Mouse (Mus musculus) left cerebral cortex, postnatal 4 days (tissue): ENCODE results near the gene Klrb1a. TPM values are rescaled to one million over a fixed set of nuclear protein-coding genes. Genes with fewer than 3 reads are reported as not detected.
"Not testable (repeated sequence)": the region's sequence is repeated elsewhere in the genome, so short reads cannot be mapped to it uniquely, and the experiment has no call there.

Source experiments
- DNase-seq: peaks from one replicate; pipeline ENCODE4 v3.0.0-alpha.2; 2022
- intact Hi-C: fragments of 180-260 bp; cut with DNase I; formaldehyde crosslinking; loops from one replicate; pipeline ENCODE4 v1.15.1; 2025
- total RNA-seq, 2 experiments: library from RNA; stranded (reverse); gene quantifications; 2 replicates each; pipeline ENCODE4 v1.2.3; 2021

Klrb1a gene
- total RNA-seq, result not detected

DNA sequence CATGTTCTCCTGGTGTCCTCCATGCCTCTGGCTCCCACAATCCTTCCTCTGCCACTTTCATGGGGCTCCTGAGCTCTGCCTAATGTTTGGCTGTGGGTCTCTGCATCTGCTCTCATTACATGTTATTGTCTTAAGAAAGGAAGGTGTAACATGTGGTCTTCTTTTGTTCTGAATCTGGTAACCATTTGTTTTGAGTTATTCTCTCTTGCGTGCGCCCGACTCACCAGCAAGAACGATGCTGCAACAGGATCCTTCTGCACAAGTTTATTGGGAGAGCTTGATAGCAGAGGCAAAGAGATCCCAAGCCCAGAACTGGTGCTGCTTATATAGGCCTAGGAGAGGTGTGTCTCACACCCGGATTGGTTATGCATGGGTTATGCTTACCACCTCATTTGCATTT lies at the start of gene Klrb1a:
Klrb1a (minus strand) TSS at position 101 of the 400 bp plus-strand sequence.
- intact Hi-C loops, DNase-seq: not testable (repeated sequence)

GRCm38 (mm10) chr6:128669936-128670335 lies 46.6 kb upstream of the Klrb1a start:
- intact Hi-C loops, result no loop called here
- DNase-seq, result no peak

- no peak for DNase-seq
- intact Hi-C loops, result no loop called here
Measured at GRCm38 (mm10) chr6:128662206-128662605, 38.9 kb upstream of the Klrb1a start, which contains the start of gene Clec2h. TSS of gene Clec2h (plus strand) at chr6:128662385.

DNA sequence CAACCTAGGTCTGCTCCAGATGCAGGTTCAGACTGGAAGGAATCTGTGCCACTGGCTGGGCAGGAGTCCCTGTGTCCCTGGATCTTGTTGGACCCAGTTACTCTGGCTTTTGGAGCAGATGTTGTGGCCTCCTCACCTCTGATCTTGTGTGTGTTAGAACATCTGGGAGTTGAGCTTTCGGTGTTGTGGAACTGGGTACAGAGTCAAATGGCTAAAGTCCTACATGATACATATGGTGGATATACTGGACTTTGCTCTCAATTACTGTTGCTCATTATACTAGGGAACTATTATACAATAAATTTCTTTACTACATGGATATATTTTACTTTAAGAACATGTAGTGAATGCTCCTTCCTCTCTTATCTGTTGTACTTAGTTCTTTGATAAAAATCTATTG lies 37.9 kb upstream of the Klrb1a start:
- DNase-seq, result no peak
- intact Hi-C loops, result no loop called here

GRCm38 (mm10) chr6:128652938-128653337 lies 29.6 kb upstream of the Klrb1a start:
- intact Hi-C loops, result no loop called here

DNA sequence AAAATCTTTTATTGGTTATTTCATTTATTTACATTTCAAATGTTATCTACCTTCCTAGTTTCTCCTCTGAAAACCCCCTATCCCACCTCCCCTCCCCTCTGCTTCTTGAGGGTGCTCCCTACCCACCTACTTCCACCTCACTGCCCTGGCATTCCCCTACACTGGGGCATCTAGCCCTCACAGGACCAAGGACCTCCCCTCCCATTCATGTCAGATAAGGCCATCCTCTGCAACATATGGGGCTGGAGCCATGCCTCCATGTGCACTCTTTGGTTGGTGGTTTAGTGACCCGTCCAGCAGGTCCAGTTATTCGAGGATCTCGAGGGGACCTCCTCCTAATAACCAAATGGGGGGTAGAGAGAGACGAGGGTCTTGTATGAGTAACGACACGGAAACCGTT lies 27.5 kb upstream of the Klrb1a start:
- DNase-seq, intact Hi-C loops: not testable (repeated sequence)

More at GRCm38 (mm10) chr6:128652938-128653337, 29.6 kb upstream of the Klrb1a start:
- no peak for DNase-seq

GRCm38 (mm10) chr6:128650187-128650586 lies 26.9 kb upstream of the Klrb1a start:
- intact Hi-C loops, result no loop called here
- no peak for DNase-seq

DNA sequence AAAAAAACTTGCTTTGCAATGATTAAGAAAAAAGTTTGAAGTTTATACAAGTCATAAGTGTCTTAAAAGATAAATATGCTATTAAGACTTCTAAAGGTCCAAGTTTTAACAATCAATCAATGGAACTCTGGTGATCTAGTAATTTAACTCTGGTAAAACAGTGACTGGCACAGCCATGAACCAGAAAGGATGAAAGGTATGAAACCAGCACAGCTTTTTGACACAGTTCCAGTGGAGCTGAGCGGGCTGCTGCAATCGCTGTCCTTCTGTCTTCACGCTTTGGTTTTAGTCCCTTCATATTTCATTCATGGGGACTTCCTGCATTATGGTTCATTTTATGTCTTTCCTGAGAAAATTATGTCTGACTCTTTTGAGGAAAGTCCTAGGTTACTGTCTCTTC lies 26.3 kb upstream of the Klrb1a start:
- intact Hi-C loops, result no loop called here

GRCm38 (mm10) chr6:128645708-128646107 lies 22.4 kb upstream of the Klrb1a start:
- DNase-seq, intact Hi-C loops: not testable (repeated sequence)

More for the DNA sequence above, 26.3 kb upstream of the Klrb1a start:
- no peak for DNase-seq

GRCm38 (mm10) chr6:128644694-128645093 lies 21.4 kb upstream of the Klrb1a start:
- DNase-seq, intact Hi-C loops: not testable (repeated sequence)

GRCm38 (mm10) chr6:128643999-128644398 lies 20.7 kb upstream of the Klrb1a start:
- DNase-seq, result no peak
- intact Hi-C loops, result no loop called here

GRCm38 (mm10) chr6:128641116-128641716 lies 17.9 kb upstream of the Klrb1a start:
- intact Hi-C loops, result no loop called here
- DNase-seq, result no peak

DNA sequence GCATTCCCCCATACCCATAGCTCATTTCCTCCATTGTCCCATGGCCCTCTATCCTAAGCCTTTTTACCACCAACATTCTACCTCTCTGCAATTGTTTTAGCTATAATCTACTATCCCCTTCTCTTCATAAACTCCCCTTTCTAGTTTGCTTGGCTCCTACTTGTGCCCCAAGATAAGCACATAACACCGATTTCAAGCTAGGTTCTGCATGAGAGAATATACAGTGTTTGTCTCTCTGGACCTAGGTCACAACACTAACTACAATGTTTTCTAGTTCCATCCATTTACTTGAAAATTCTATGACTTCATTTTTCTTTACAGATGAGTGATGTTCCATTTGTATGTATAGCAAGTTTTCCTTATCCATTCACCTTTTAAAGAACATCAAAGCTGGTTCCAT lies 17.3 kb upstream of the Klrb1a start:
- DNase-seq, result no peak
- intact Hi-C loops, result no loop called here

DNA sequence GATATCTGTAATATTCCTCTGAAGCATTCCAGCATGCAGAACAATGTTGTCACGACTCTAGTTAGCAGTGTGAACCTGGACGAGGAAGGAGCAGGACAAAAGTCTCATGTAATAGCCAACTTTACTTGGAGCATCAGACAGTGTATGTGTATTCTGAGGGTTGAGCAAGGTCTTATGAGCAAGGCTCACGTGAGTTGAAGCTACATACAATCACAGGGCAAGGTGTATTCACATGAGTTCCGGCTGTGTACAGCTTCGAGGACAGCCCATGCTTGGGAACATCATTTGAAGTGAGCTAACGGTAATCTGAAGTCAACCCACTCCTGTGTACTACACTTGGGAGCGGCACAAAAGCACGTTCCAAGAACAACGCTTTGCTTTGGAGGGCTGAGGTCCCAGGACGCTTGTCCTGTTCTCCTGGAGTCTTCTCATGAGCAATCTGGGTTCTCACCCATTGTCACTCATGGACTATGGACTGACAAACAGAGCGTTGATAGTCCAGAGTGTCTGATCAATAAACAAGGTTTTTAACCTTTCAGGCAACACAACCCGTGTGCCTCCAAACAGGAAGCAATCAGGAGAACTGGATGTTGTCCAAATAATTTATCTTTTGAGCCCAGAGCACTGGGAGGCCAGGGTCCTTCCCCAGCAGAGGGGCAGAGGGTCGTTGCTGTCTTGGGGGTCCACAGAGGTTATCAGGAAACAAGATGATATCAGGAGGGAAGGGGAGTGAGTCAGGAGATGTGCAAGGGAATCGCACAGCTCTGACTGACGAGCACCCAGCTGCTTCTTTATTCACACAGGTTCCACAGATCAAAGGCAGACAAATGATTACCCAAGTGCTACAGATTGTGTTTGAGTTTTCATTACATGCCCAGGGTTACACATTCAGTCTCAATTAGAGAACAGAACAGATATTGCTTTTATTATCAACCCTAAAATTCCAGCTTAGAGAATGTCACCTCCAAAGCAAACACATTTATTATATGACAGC lies 7.9 kb upstream of the Klrb1a start:
- DNase-seq, result not testable (repeated sequence)
- intact Hi-C loops, result loop anchor here (5.0 kb wide), 1 partner anchor 121 kb away; no protein-coding TSS in a partner anchor

DNA sequence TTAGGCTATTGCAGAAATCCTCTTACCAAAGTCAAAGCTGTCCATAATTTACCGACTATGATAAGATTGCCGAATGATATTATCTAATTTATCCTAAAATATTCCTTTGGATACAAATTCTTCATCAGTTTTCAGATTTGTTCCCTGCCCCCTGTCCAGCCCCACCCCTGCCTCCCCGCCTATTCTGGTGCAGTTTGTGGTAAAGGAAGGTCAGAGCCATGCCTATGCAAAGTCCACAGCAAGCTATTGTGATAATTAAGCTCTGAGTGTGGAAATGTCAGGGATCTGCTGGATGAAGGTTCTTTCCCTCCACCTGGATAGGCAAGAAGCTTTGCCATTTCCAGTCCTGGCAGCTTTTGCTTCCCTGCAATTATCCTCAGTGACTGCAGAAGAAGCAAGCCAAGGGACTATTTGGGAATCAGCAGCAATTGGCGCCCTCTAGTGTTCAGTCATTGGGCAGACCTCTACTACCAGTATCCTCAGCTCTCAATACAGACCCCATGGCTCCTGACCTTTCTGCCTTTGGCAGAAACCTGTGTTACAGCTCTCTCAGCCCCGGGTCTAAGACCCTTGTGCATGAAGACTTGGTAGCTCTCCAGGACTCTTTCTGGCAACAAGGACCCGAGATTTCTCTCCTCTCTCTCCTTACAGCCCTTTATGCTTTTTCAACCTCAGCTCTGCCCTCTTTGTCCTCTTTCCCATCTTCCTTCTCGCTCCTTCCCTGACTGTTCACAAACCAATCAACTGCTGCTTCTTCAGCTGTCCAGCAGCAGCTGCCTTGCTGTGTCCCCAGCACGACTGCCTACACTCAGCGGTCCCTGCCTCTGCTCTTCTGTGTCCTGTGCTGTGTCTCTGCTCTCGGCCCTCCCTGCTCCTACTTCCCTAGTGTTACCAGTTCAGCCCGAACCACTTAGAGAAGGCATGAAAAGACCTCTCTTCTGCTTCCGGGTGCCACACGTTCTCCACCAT lies 6.7 kb upstream of the Klrb1a start:
- intact Hi-C loops, result loop anchor here (5.0 kb wide), 1 partner anchor 122 kb away; no protein-coding TSS in a partner anchor
- DNase-seq, result peak; percentile 44

- intact Hi-C loops, DNase-seq: not testable (repeated sequence)
Measured at GRCm38 (mm10) chr6:128625246-128625645, 1.9 kb upstream of the Klrb1a start.

DNA sequence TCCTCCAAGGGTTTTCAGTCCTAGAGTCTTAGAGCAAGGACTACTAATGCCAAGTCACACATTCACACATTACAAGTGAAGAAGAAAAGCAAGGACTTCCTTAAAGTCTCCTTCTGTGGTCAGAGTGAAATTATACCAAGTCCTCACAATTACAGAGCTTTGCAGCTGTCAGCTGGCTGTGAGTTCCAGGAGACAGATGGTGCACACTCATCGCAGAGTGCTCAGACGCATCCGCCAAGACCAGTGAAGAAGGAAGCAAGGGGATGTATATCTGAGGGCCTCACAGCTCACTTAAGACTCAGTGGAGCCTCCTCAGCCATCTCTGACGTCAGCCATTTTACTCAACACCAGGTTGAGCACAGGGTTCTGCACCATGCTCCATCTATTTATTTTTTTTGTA lies 1.1 kb upstream of the Klrb1a start:
- no peak for DNase-seq
- intact Hi-C loops, result no loop called here

DNA sequence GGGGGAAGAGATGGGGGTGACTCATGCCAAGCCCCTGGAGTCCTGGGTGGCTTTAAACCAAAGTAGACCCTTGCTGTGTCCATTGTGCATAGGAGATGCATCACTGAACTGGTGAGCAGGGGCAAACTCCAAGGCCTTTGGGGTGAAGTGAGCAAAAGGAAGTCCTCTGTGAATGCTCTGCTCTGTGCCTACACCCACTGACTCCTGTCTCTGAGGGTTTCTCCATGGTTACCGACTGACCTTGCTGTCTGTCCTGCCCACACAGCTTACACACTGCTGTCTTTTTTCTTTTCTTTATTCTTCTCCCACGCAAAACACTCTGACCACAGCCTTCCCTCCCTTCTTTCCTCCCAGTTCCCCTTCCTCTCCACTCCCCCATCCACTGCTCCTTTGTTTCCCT lies 600 bp downstream of the Klrb1a start:
- intact Hi-C loops, result no loop called here
- no peak for DNase-seq

- intact Hi-C loops, result no loop called here
Measured at GRCm38 (mm10) chr6:128606350-128606749, 17.0 kb downstream of the Klrb1a start.

DNA sequence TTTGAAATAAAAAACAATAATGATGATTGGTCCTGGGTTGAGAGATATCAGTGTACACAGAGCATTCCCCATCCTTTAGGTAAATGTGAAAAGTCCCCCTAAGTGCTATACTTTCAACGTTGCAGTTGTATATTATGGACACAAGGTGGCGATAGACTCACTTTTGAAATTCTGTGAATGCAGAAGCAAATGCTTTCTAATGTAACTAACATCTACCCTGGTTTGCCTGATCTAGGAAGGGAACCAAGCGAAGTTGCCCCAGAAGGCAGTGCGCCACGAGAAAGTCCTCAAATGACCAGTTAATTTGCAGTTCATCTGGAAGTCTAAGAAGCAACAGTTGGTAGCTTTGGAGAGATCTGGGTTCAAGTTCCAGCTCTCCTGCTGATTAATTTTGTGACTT lies 18.8 kb downstream of the Klrb1a start:
- no peak for DNase-seq
- intact Hi-C loops, result loop anchor here (1.0 kb wide), 1 partner anchor 149 kb away; no protein-coding TSS in a partner anchor

More at GRCm38 (mm10) chr6:128606350-128606749, 17.0 kb downstream of the Klrb1a start:
- peak; percentile 31 for DNase-seq
